Mouse (Mus musculus): ENCODE measurements at regions not wholly inside any gene's neighbourhood (a gene's known extent, or its start where the extent isn't known, plus 50 kb on each side); places are given as distances from the start of the nearest gene placed in this dataset.

GRCm38 (mm10) chr10:7265412-7265811, 53.4 kb upstream of the Cnksr3 start:
- H3K27me3 ChIP-seq, result no peaks in the 10 kb centered on the region
- H3K36me3 ChIP-seq, result no peaks in the 10 kb centered on the region
- H3K4me1 ChIP-seq, result peaks cover 7% of the 10 kb centered on the region; the same call in 1 of the 2 replicates
- no peaks in the 10 kb centered on the region for H3K9me3 ChIP-seq
- no peak overlapping the region for H3K4me2 ChIP-seq (replicated peaks)
- H3K27ac ChIP-seq (replicated peaks), result peak overlapping the region; percentile 56; the same call in 1 of the 2 replicates
- ATAC-seq (ENCODE audit: low FRiP score, low read depth), result peak; percentile 69
- H3K9ac ChIP-seq (replicated peaks), result no peak overlapping the region
- 31% methylated on average over 9 of the region's 9 CpGs for WGBS
- no peak overlapping the region for H3K4me3 ChIP-seq

- WGBS, result 83% methylated on average over 4 of the region's 4 CpGs
- Histone ChIP-seq H3K4me1 (peaks cover 7% of the 10 kb centered on the region; the same call in 1 of the 2 replicates), H3K9me3 (no peaks in the 10 kb centered on the region), H3K4me2 (replicated peaks) (no peak overlapping the region), H3K4me3 (no peak overlapping the region), H3K9ac (replicated peaks) (no peak overlapping the region), H3K36me3 (no peaks in the 10 kb centered on the region), H3K27ac (replicated peaks) (peak overlapping the region; percentile 56; the same call in 1 of the 2 replicates), H3K27me3 (no peaks in the 10 kb centered on the region)
- ATAC-seq (ENCODE audit: low FRiP score, low read depth), result no peak
These were observed 52.7 kb upstream of the Cnksr3 start for GRCm38 (mm10) chr10:7264721-7265120.

All from midbrain, embryonic 12.5 days (tissue).